Mouse (Mus musculus): ENCODE results near the gene Osm.

Osm gene

GRCm38 (mm10) chr11:4238167-4238566 is 1.9 kb downstream of the Osm start:
- DNase-seq (ENCODE audit: low spot score in 2 of 2): no peak

GRCm38 (mm10) chr11:4239691-4240090 is 3.5 kb downstream of the Osm start:
- no peak for DNase-seq (ENCODE audit: low spot score in 2 of 2)

DNA sequence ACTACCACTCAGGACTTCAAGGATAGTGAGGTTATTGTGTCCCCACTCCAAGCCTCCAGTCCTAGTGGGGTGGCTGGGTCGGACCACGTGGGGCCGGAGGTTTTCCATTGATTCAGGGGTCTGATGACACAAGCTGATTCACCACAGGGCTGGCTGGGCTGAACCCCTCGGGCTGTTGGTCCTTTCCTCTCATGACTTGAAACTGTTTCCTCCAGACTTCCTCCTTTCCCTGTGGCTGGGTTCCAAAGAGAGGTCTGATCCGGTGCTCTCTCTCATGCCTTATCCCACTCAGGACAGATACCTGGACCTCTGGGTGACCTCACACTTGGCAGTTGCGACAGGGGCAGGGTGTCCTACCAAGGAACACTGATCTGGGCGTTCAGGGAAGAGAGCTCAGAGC is 3.9 kb downstream of the Osm start:
- no peak for DNase-seq (ENCODE audit: low spot score in 2 of 2)

DNA sequence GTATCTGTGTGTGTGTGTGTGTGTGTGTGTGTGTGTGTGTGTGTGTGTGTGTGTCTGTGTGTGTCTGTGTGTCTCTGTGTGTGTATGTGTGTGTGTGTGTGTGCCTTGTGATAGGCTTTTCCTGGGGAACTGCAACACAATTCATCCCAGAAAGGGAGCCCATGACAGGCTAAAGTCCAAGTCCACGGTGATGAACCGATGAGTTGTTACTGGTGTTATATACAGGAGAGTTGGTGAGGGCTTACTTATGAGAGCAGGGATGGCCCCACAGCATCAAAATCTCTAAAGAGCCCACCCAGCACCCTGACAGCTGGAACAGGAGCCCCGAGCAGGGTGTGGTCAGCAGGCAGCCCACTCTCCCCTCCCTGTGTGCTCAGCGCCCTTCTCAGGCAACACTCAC is 5.0 kb downstream of the Osm start:
- DNase-seq (ENCODE audit: low spot score in 2 of 2): no peak

DNA sequence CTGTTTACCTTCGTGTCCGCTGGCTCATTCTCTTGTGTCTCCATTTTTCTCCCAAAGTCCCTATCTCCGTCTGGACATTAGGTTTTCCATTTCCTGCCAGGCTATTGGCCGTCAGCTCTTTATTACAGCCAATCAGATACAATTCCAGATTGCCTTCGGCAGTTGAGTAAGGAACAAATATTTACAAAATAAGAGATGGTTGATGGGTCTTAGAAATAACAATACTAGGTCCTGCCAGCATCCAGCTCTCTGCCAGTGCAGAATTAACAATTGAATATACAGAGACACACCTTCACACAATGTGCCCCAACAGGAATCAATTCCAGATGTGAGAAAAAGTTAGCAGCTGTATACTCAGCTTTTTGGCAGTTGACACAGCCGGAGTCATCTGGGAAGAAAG is 9.9 kb downstream of the Osm start:
- DNase-seq (ENCODE audit: low spot score in 2 of 2): no peak

DNA sequence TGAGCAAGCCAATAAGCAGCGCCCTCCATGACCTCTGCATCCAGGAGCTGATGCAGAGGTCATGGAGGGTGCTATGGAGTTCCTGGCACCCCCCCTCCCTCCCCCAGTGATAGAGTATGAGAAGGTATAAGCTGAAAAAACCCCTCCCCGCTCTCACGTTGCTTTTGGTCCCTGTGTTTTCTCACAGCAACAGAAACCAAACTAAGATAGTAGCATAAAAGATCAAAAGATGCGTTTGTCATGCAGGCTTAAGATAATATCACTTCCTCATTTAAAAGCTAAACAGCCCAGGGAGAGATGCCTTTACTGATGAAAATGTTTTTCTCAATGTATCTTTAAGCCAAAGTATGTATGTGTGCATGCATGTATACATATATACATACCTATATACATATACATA is 10.4 kb downstream of the Osm start:
- no peak for DNase-seq (ENCODE audit: low spot score in 2 of 2)

GRCm38 (mm10) chr11:4247201-4247959 is 11.2 kb downstream of the Osm start:
- no peak for DNase-seq (ENCODE audit: low spot score in 2 of 2)

DNA sequence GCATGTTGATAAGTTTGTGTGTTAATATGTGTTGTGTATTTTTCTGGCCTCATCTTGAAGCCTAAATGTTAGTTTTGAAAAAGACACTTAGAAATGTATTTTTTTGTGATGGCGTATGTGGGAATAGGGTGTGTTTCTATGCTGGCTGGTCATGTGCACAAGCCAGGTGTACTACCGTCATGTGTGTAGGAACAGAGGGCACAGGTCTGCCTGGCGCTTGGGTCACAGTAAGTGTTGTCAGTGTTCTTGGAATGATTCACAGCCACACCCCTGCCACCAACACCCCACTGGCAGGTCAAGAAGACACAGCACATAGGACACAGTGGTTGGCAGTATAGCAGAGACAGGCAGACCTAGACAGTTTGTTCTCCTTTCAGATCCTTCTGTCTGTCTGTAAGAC is 12.9 kb downstream of the Osm start:
- DNase-seq (ENCODE audit: low spot score in 2 of 2): no peak

DNA sequence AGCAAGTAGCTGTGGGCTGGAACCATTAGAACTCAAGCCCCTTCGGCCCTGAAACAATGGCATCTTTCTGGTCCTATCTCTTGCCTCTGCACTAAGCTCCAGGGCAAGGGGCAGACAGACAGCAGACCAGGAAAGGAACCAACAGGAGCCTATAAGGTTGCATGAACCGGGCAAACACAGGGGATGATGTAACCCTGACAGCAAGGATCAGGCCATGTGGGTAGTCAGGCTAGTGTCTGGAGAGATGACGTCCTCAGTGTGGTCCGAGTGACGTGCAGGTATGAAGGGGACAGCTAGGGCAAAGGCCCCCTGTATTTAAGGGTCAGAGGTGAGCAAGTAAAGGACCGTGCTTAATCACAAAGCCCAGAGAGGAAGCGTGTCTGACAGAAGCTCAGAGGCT is 14.1 kb downstream of the Osm start:
- DNase-seq (ENCODE audit: low spot score in 2 of 2): no peak

DNA sequence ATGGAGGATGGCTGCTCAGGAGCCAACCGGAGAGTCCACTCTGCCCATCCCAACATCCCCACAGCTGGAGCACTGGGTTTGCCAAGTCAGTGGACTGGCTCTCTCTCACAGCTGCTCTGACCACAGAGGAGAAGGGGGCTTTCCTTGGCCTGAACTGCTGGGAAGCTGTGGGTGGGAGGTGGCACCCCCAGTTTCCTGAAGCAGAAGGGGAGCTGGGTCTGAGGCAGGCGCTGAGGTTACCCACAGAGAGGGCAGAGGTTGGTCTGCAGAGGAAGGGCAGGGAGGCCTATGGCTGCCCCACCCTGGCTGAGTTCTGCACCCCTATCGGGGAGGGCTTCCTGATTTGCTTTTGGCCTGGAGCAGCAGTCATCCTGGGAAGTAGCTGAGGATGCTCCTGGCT is 15.2 kb downstream of the Osm start:
- DNase-seq (ENCODE audit: low spot score in 2 of 2): no peak

DNA sequence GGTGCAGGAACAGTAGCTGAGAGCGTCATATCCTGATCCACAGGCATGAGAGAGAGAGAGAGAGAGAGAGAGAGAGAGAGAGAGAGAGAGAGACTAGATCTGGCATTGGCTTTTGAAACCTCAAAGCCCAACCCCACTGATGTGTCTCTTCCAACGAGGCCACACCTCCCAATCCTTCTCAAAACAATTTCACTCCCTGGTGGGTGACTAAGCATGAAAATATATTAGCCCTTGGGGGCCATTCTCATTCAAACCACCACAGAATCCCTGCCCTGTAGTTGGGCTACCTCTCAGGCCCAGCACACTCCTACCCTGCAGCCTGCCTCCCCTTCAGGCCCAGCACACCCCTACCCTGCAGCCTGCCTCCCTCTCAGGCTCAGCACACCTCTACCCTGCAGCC is 16.7 kb downstream of the Osm start:
- no peak for DNase-seq (ENCODE audit: low spot score in 2 of 2)

DNA sequence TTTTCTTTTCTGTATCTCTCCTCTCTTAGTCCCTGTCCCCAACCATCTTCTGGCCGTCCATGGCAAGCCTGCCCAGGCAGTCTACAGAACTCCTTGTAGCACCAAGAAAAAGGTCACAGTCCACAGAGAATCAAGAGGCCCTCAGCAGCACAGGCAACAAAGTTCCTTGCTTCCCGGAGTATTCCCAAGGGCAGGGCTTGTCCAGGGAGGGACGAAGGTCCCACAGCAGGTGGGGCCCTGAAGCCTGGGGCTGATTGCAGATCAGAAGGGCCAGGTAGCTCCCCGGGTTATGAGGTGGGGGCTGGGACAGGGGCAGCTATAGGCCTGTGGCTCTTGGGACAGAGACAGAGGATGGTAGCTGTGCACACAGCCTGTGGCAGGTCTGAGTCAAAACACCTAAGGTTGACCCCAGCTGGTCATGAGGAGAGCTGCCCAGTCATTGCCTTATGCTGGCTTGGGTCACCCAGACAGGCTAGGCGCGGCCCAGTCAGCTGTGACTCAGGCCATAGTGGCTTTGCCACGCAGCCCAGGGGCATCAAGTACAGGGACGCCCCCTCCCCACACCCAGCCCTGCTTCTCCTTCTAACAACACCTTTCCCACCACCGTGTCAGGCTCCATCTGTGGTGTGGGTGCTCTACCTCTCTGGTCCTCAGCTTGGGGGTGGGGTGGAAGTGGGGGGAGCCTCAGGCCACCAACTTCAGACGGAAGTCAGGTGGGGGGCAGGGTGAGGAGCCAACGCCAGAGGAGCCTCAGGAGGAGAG is 20.8 kb downstream of the Osm start, which contains the start of gene Lif:
TSS of gene Lif (plus strand) at position 712 of the 762 bp plus-strand sequence.
- DNase-seq (ENCODE audit: low spot score in 2 of 2): no peak

- DNase-seq (ENCODE audit: low spot score in 2 of 2): no peak
Measured at GRCm38 (mm10) chr11:4257756-4258155, 21.5 kb downstream of the Osm start.

DNA sequence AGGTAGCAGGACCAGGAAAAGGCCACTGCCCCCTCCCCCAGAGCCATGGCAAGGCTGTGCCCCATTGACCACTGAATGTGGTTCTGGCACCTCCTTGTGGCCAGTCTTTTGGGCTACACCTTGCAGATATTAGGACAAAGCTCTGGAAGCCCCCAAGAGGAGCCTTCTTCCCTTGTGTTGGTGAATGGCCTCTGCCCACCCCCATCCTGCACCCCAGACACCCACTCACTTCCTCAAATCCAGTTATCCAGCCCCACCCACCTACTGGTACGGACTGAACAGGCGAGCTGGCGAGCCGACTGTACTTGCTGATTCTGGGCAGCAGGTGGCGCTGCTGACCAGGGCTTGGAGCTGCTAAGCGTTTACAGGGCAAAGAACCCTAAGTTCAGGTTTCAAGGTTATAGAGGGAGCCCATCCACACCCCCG is 22.4 kb downstream of the Osm start:
- peak; percentile 75 to 76 for DNase-seq (ENCODE audit: low spot score in 2 of 2)

DNA sequence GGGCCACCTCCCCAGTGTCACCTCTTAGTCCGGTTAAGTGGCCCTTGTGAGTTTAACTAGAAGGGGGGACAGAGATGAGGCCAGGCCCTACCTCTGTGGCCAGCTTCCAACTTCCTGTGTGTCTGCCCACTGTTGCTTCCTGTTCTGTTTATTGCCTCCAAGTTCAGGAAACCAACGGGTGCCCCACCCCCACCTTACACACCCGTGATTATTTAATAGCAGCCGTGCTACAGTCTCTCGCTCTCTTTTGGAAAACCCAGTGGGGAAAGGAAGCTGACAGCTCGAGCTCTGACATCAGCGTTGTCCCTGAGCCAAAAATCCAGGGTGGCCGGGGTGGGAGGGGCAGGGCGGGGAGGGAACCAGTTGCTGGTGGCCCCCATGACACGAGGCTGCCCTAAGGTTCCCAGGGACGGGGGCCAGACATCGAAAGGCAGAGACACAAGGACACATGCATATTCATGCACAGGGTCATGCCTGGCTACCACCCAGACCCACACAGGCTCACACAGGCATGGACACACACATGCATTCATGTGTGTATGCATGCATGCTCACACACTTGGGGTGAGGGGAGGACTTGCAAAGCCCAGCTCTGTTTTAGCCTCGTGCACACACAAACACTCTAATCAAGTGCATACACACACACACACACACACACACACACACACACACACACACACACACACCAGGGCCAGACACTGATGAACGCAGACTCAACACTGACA is 24.4 kb downstream of the Osm start:
- DNase-seq (ENCODE audit: low spot score in 2 of 2): no peak

GRCm38 (mm10) chr11:4261188-4261494 is 24.9 kb downstream of the Osm start:
- DNase-seq (ENCODE audit: low spot score in 2 of 2): peak; percentile 45 to 49

DNA sequence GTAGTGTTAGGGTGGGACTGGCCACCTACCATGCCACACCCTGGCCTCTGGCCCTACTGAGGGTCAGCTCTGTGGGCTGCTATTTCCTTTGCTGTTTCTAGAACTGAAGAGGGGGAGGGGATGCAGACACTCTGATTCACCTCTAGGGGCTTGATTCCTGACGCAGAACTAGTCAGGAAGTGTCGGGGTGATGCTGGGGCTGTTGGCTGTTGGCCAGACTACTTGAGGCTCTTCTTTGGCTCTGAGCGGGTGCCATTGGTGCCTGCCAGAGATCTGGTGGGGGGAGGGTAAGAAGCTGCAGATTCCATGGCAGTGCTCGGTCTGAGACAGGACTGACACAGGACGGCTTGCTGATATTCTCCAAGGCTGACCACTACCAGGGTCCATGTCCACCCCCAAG is 25.7 kb downstream of the Osm start:
- no peak for DNase-seq (ENCODE audit: low spot score in 2 of 2)

DNA sequence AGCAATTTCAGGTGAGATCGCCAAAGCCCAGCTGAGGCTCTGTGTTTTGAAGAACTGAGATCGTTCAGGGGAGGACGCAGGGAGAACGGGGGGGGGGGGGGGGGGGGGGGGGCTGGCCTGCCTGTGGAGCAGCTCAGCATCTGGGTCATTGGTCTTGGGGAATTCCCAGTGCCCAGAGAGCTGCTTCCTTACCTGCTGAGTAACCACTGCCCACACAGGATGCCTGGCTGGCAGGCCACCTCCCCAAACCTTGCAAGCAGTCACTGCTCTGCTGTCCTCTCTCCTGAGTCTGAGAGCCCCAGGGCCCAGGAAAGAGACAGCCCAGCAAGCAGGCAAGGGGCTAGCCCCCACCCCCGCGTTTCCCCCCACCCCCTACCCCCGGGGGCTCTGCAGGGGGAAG is 26.6 kb downstream of the Osm start:
- no peak for DNase-seq (ENCODE audit: low spot score in 2 of 2)

DNA sequence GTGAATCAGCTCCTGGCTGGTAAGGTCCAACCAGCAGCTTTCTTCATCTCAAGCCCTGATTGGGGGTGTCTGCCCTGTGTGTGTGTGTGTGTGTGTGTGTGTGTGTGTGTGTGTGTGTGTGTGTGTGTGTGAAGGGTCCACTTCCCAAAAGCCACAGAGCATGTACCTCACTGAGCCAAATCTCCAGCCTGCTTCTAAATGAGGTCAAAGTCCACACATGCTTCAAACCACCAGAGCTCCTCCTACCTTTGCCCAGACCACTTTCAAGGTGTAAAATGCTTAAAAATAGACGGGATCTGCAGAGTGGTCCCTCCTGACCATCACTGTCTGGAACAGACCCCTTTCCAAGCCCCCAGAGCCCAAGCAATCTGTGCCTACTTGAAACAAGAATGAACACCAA is 27.1 kb downstream of the Osm start:
- DNase-seq (ENCODE audit: low spot score in 2 of 2): no peak

DNA sequence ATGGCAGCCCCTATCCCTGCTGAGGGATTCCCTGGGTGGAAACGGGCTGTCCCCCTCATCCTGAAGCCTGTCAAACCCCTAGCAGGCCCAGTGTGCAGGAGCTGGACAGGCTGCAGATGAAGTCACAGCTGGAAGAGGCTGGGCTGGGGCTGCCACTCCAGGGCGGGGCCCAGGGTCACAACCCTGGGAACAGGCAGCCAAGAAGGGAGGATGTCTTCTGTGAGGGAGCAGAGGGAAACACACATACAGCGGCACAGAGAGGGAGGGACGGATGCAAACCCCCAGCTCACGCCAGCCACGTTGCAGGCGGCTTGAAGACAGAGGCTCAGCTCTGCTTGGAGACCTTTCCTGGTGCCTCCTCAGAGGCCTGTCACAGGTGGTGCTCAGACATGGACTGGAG is 27.8 kb downstream of the Osm start:
- no peak for DNase-seq (ENCODE audit: low spot score in 2 of 2)

DNA sequence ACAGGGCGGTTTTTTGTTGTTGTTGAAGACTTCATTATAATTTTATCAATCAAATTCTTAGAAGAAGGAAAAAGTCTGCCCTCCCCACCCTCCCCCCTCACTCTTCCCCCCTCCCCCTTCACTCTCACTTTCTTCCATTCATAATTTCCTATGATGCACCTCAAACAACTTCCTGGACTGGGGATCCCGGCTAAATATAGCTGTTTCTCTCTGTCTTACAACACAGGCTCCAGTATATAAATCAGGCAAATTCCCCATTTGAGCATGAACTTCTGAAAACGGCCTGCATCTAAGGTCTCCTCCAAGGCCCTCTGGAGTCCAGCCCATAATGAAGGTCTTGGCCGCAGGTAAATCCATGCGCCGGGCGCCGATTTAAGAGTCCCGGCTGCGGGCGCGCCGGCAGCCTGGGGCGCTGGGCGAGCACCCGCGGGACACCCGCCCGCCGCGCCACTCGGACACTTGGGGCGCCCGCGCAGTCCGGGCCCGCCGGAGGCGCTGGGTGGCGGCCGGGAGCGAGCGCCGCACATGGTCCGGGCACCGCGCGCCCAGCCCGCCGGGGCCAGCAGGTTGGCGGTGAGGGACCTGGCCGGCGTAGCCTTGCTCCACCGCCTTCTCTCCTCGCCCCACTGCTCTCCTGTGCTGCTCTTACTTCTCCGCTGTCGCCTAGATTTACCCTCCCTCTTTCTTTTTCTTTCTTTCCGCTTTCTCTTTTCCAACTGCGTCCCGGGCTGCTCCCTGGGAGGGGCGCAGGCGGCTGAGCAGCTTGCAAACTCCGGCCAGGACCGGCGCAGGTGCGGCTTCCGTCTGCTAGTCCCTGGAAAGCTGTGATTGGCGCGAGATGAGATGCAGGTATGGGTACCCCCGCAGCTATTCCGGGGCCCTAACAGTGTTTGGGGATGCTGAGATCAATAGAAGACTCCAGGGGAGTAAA is 30.3 kb downstream of the Osm start:
- DNase-seq (ENCODE audit: low spot score in 2 of 2): no peak

DNA sequence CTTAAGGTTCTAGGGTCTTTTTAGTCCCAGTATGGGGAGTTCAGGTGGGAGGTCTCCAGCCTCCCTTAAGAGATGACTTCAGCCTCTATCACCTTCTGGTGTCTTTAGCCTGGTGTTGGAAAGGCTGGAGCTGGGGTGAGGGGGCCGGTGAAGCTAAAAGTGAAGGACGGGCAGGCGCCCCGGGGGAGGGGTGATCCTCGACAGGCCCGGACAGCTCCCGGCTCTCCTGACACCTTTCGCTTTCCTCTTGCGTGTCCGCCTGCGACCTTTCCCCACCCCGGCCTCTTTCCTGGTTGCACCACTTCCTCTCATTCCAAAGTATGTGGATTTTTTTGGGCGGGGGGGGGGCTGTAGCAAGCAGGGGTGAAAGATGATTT is 31.0 kb downstream of the Osm start:
- no peak for DNase-seq (ENCODE audit: low spot score in 2 of 2)
